8 mouse cellular contexts compared by ENCODE assay signal in genomic region chr2:167188315-167189207, GRCm38 (mm10). TPM values are rescaled to one million over a fixed set of nuclear protein-coding genes. Genes with fewer than 3 reads are reported as not detected.
A peak's percentile ranks its signal among the peaks of the same experiment; 100 is the strongest.
DNase-seq lines count a peak whose midpoint lies in the region; ATAC-seq and TF ChIP-seq lines count a peak whose summit lies in the region.

No protein-coding gene starts in this region.

- no peak for TF ChIP-seq CTCF in G1E (IDR thresholded peaks at IDR 0.05; ENCODE audit: low read depth, low read length)

- H3K36me3 ChIP-seq in G1E (replicated peaks) = no peaks in the 10 kb centered on the region
- H3K36me3 ChIP-seq in forebrain, embryonic 16.5 days (ENCODE audit: control insufficient read depth, insufficient read depth) = no peaks in the 10 kb centered on the region
- no peaks in the 10 kb centered on the region for H3K36me3 ChIP-seq in hindbrain, embryonic 11.5 days (ENCODE audit: control insufficient read depth, insufficient read depth, low read length)
- H3K36me3 ChIP-seq in limb, embryonic 15.5 days = no peaks in the 10 kb centered on the region
- peaks cover under 1% of the 10 kb centered on the region; the same call in 1 of the 2 replicates for H3K36me3 ChIP-seq in midbrain, embryonic 16.5 days (ENCODE audit: control insufficient read depth, insufficient read depth, low read length)
- no peaks in the 10 kb centered on the region for H3K36me3 ChIP-seq in splenic B cell, adult 2 months (ENCODE audit: control insufficient read depth, insufficient read depth, low read length, poor library complexity, severe bottlenecking)

- peaks cover 30% of the 10 kb centered on the region for H3K9me3 ChIP-seq in G1E (replicated peaks)
- no peaks in the 10 kb centered on the region for H3K9me3 ChIP-seq in forebrain, embryonic 16.5 days (ENCODE audit: control insufficient read depth, low read length)
- no peaks in the 10 kb centered on the region for H3K9me3 ChIP-seq in hindbrain, embryonic 11.5 days (ENCODE audit: control insufficient read depth, low read length)
- H3K9me3 ChIP-seq in limb, embryonic 15.5 days = no peaks in the 10 kb centered on the region
- no peaks in the 10 kb centered on the region for H3K9me3 ChIP-seq in midbrain, embryonic 16.5 days (replicated peaks; ENCODE audit: control insufficient read depth, low read length, poor library complexity, severe bottlenecking)

- H3K4me2 ChIP-seq in forebrain, embryonic 16.5 days (ENCODE audit: low read length) = peak overlapping the region; percentile 58
- peak overlapping the region; percentile 72 for H3K4me2 ChIP-seq in hindbrain, embryonic 11.5 days (replicated peaks; ENCODE audit: low read depth, low read length)
- peak overlapping the region; percentile 87 for H3K4me2 ChIP-seq in limb, embryonic 15.5 days
- H3K4me2 ChIP-seq in midbrain, embryonic 16.5 days (ENCODE audit: low read length) = peak overlapping the region; percentile 83

- DNase-seq in G1E (ENCODE audit: low spot score) = no peak
- DNase-seq in adrenal gland, postnatal 36 days = peak; percentile 91 to 94
- peak; percentile 76 for DNase-seq in hindbrain, embryonic 11.5 days (ENCODE audit: low spot score)
- peak; percentile 85 for DNase-seq in splenic B cell, adult 2 months (ENCODE audit: low read depth, low spot score)

- peak overlapping the region; percentile 40; the same call in 1 of the 2 replicates for H3K4me3 ChIP-seq in G1E (ENCODE audit: low read depth, low read length)
- H3K4me3 ChIP-seq in forebrain, embryonic 16.5 days (replicated peaks; ENCODE audit: low read length) = peak overlapping the region; percentile 61
- H3K4me3 ChIP-seq in hindbrain, embryonic 11.5 days (ENCODE audit: low read depth, low read length) = peak overlapping the region; percentile 49
- peak overlapping the region; percentile 52 for H3K4me3 ChIP-seq in limb, embryonic 15.5 days
- H3K4me3 ChIP-seq in midbrain, embryonic 16.5 days (ENCODE audit: low read depth, low read length) = peak overlapping the region; percentile 64

- no peak overlapping the region; the same call in 1 of the 2 replicates for H3K9ac ChIP-seq in forebrain, embryonic 16.5 days (replicated peaks; ENCODE audit: low read depth, low read length)
- H3K9ac ChIP-seq in hindbrain, embryonic 11.5 days (ENCODE audit: low read depth, low read length) = no peak overlapping the region
- no peak overlapping the region for H3K9ac ChIP-seq in limb, embryonic 15.5 days
- H3K9ac ChIP-seq in midbrain, embryonic 16.5 days (ENCODE audit: low read depth, low read length) = peak overlapping the region; percentile 75

- no peaks in the 10 kb centered on the region for H3K27me3 ChIP-seq in G1E (ENCODE audit: insufficient read depth, low read length)
- peaks cover 15% of the 10 kb centered on the region for H3K27me3 ChIP-seq in forebrain, embryonic 16.5 days (replicated peaks; ENCODE audit: control insufficient read depth, insufficient read depth, low read length)
- peaks cover 37% of the 10 kb centered on the region for H3K27me3 ChIP-seq in hindbrain, embryonic 11.5 days (ENCODE audit: control insufficient read depth, insufficient read depth, low read length)
- peaks cover 65% of the 10 kb centered on the region for H3K27me3 ChIP-seq in limb, embryonic 15.5 days
- no peaks in the 10 kb centered on the region; the same call in 1 of the 2 replicates for H3K27me3 ChIP-seq in midbrain, embryonic 16.5 days (ENCODE audit: control insufficient read depth, insufficient read depth, low read depth, low read length)
- no peaks in the 10 kb centered on the region for H3K27me3 ChIP-seq in splenic B cell, adult 2 months (ENCODE audit: control insufficient read depth, insufficient read depth, low read length, poor library complexity, severe bottlenecking)

- H3K4me1 ChIP-seq in G1E (ENCODE audit: insufficient read depth, low read depth, low read length) = no peaks in the 10 kb centered on the region
- peaks cover 20% of the 10 kb centered on the region for H3K4me1 ChIP-seq in forebrain, embryonic 16.5 days (replicated peaks; ENCODE audit: control insufficient read depth, insufficient read depth, low read length)
- no peaks in the 10 kb centered on the region; the same call in none of the 2 replicates for H3K4me1 ChIP-seq in hindbrain, embryonic 11.5 days (replicated peaks; ENCODE audit: control insufficient read depth, insufficient read depth, low read length)
- peaks cover 27% of the 10 kb centered on the region for H3K4me1 ChIP-seq in limb, embryonic 15.5 days
- H3K4me1 ChIP-seq in midbrain, embryonic 16.5 days (ENCODE audit: control insufficient read depth, insufficient read depth, low read length) = peaks cover 28% of the 10 kb centered on the region

- ATAC-seq in G1E (ENCODE audit: extremely low read depth, insufficient number of reproducible peaks, low FRiP score, poor library complexity, severe bottlenecking) = no peak
- peak; percentile 21; the same call in 1 of the 2 replicates for ATAC-seq in forebrain, embryonic 16.5 days
- peak; percentile 53; the same call in 1 of the 2 replicates for ATAC-seq in hindbrain, embryonic 11.5 days (ENCODE audit: low FRiP score)
- peak; percentile 48; the same call in 1 of the 2 replicates for ATAC-seq in limb, embryonic 15.5 days (ENCODE audit: insufficient number of reproducible peaks, low FRiP score, low TSS enrichment, low read depth)
- no peak for ATAC-seq in midbrain, embryonic 16.5 days
- no peak for ATAC-seq in activated CD4-positive, CD25-positive, alpha-beta regulatory T cell, adult 4 months

- no peak overlapping the region for H3K27ac ChIP-seq in forebrain, embryonic 16.5 days (ENCODE audit: low read length)
- no peak overlapping the region for H3K27ac ChIP-seq in hindbrain, embryonic 11.5 days (ENCODE audit: low read depth, low read length)
- H3K27ac ChIP-seq in limb, embryonic 15.5 days = no peak overlapping the region
- no peak overlapping the region for H3K27ac ChIP-seq in midbrain, embryonic 16.5 days (ENCODE audit: low read length)

- WGBS in forebrain, embryonic 16.5 days = 20% methylated on average over 71 of the region's 83 CpGs
- WGBS in hindbrain, embryonic 11.5 days = 18% methylated on average over 54 of the region's 83 CpGs
- WGBS in limb, embryonic 15.5 days = 11% methylated on average over 74 of the region's 83 CpGs
- 21% methylated on average over 49 of the region's 83 CpGs for WGBS in midbrain, embryonic 16.5 days

RNA-seq across cellular contexts. Expression of gene Kcnb1, which starts 1.4 kb away (rescaled TPM):
- not detected in 2 replicates for total RNA-seq in G1E (2014; fragmentation: Nextera tagmentation)
- total RNA-seq in G1E (2017) = 0.22 TPM in 1 of 2 replicates, not detected in the other
- not detected in 2 replicates for polyA plus RNA-seq in G1E (2012)
- total RNA-seq in adrenal gland, postnatal 36 days (2021) = 10 to 100 TPM; 13.7 to 20.7 TPM
- 2.3 and 3.2 TPM in 2 replicates for polyA plus RNA-seq in forebrain, embryonic 16.5 days (2015; fragmentation: Nextera tagmentation; extraction: Ambion mirVana)
- 0.66 and 0.69 TPM in 2 replicates for polyA plus RNA-seq in hindbrain, embryonic 11.5 days (2014; fragmentation: Nextera tagmentation; extraction: Ambion mirVana)
- 0.73 and 1.1 TPM in 2 replicates for polyA plus RNA-seq in limb, embryonic 15.5 days (2015; fragmentation: Nextera tagmentation; extraction: Ambion mirVana)
- 3.9 and 4.0 TPM in 2 replicates for polyA plus RNA-seq in midbrain, embryonic 16.5 days (2015; fragmentation: Nextera tagmentation; extraction: Ambion mirVana)
- under 1 TPM; 0.61 to 0.96 TPM for polyA plus RNA-seq in activated CD4-positive, CD25-positive, alpha-beta regulatory T cell, adult 4 months (2017; shearing (Covaris generic))

RNA-seq across cellular contexts. Expression of gene Ptgis, which starts 51.8 kb away (rescaled TPM):
- not detected in 2 replicates for total RNA-seq in G1E (2014; fragmentation: Nextera tagmentation)
- total RNA-seq in G1E (2017) = 0.06 TPM in 1 of 2 replicates, not detected in the other
- polyA plus RNA-seq in G1E (2012) = not detected in 2 replicates
- total RNA-seq in adrenal gland, postnatal 36 days (2021) = 10 to 100 TPM; 24.7 to 31.7 TPM
- 3.1 and 3.5 TPM in 2 replicates for polyA plus RNA-seq in forebrain, embryonic 16.5 days (2015; fragmentation: Nextera tagmentation; extraction: Ambion mirVana)
- 7.4 and 10.5 TPM in 2 replicates for polyA plus RNA-seq in hindbrain, embryonic 11.5 days (2014; fragmentation: Nextera tagmentation; extraction: Ambion mirVana)
- polyA plus RNA-seq in limb, embryonic 15.5 days (2015; fragmentation: Nextera tagmentation; extraction: Ambion mirVana) = 35.7 and 44.6 TPM in 2 replicates
- polyA plus RNA-seq in midbrain, embryonic 16.5 days (2015; fragmentation: Nextera tagmentation; extraction: Ambion mirVana) = 3.4 and 4.3 TPM in 2 replicates
- polyA plus RNA-seq in activated CD4-positive, CD25-positive, alpha-beta regulatory T cell, adult 4 months (2017; shearing (Covaris generic)) = under 1 TPM in 1 of 2 experiments, not detected in 1; 0.17 TPM

Comparison
In these comparisons a context has a peak if more than half of its experiments do, and no peak if none do; other contexts are left out.
1. ATAC-seq: peak in forebrain, embryonic 16.5 days (single experiment), hindbrain, embryonic 11.5 days (single experiment) and limb, embryonic 15.5 days (single experiment); none in G1E (single experiment), midbrain, embryonic 16.5 days (single experiment) and activated CD4-positive, CD25-positive, alpha-beta regulatory T cell, adult 4 months (single experiment).
2. Peak in every context shown above with its lines, with median percentiles within 50 percentile points of each other: H3K4me3 ChIP-seq and H3K4me2 ChIP-seq.